ENCODE assay signal across 8 mouse cellular contexts in genomic region chr6:21949226-21949731, GRCm38 (mm10). TPM values are rescaled to one million over a fixed set of nuclear protein-coding genes. Genes with fewer than 3 reads are reported as not detected.
DNase-seq lines count a peak whose midpoint lies in the region; ATAC-seq and TF ChIP-seq lines count a peak whose summit lies in the region.

TSS of gene Ing3 (plus strand) at chr6:21949571.

- peak within 1 kb of the TSS; percentile 85 for H3K27ac ChIP-seq in CH12.LX (ENCODE audit: insufficient read depth, low read depth)
- peak within 1 kb of the TSS; percentile 96 for H3K27ac ChIP-seq in forebrain, embryonic 11.5 days (ENCODE audit: low read depth, low read length)
- H3K27ac ChIP-seq in heart, embryonic 16.5 days (ENCODE audit: low read length), result peak within 1 kb of the TSS; percentile 98
- H3K27ac ChIP-seq in liver, embryonic 15.5 days (replicated peaks), result peak within 1 kb of the TSS; percentile 99
- peak within 1 kb of the TSS; percentile 86 for H3K27ac ChIP-seq in neural tube, embryonic 12.5 days

- dilution Hi-C loops in CH12.LX (cut with MboI; ENCODE audit: extremely low pct_ligation_motif_present, extremely low pct_unique_long_range_greater_than_20kb, low sequenced_read_pairs), result no loop called here

- peaks cover 8 to 18% of the 10 kb centered on the region in 2 experiments for H3K36me3 ChIP-seq in CH12.LX (replicated peaks in 1 of 2; ENCODE audit: control insufficient read depth in 1 of 2, insufficient read depth in 1 of 2, low read length in 1 of 2)
- no peaks in the 10 kb centered on the region for H3K36me3 ChIP-seq in forebrain, embryonic 11.5 days (ENCODE audit: control insufficient read depth, insufficient read depth, low read length)
- H3K36me3 ChIP-seq in heart, embryonic 16.5 days (ENCODE audit: control insufficient read depth, insufficient read depth), result peaks cover 11% of the 10 kb centered on the region; the same call in 1 of the 2 replicates
- H3K36me3 ChIP-seq in liver, embryonic 15.5 days (replicated peaks), result peaks cover 14% of the 10 kb centered on the region
- peaks cover 6% of the 10 kb centered on the region; the same call in 1 of the 2 replicates for H3K36me3 ChIP-seq in neural tube, embryonic 12.5 days

- TF ChIP-seq RAD21 in CH12.LX (IDR thresholded peaks at IDR 0.05; ENCODE audit: low read depth, low read length), result no peak

- no peaks in the 10 kb centered on the region for H3K9me3 ChIP-seq in CH12.LX (replicated peaks; ENCODE audit: low read length)
- no peaks in the 10 kb centered on the region for H3K9me3 ChIP-seq in forebrain, embryonic 11.5 days (ENCODE audit: control insufficient read depth, low read length)
- no peaks in the 10 kb centered on the region for H3K9me3 ChIP-seq in heart, embryonic 16.5 days (replicated peaks; ENCODE audit: control insufficient read depth, low read length)
- no peaks in the 10 kb centered on the region for H3K9me3 ChIP-seq in liver, embryonic 15.5 days (replicated peaks)
- no peaks in the 10 kb centered on the region for H3K9me3 ChIP-seq in neural tube, embryonic 12.5 days

- H3K27me3 ChIP-seq in CH12.LX (replicated peaks), result no peaks in the 10 kb centered on the region
- H3K27me3 ChIP-seq in forebrain, embryonic 11.5 days (ENCODE audit: control insufficient read depth, insufficient read depth, low read length), result no peaks in the 10 kb centered on the region
- no peaks in the 10 kb centered on the region for H3K27me3 ChIP-seq in heart, embryonic 16.5 days (ENCODE audit: control insufficient read depth, insufficient read depth, low read length)
- H3K27me3 ChIP-seq in liver, embryonic 15.5 days, result no peaks in the 10 kb centered on the region
- no peaks in the 10 kb centered on the region for H3K27me3 ChIP-seq in neural tube, embryonic 12.5 days (replicated peaks)

- peak; percentile 67 for TF ChIP-seq POLR2A in CH12.LX (IDR thresholded peaks at IDR 0.05; ENCODE audit: low read depth, low read length)

- peak within 1 kb of the TSS; percentile 79 to 95 (median 79) for H3K4me3 ChIP-seq in CH12.LX (replicated peaks in 1 of 3; ENCODE audit: low read depth in 2 of 3, low read length in 2 of 3, poor library complexity in 1 of 3)
- peak within 1 kb of the TSS; percentile 72 for H3K4me3 ChIP-seq in forebrain, embryonic 11.5 days (ENCODE audit: low read depth, low read length)
- H3K4me3 ChIP-seq in heart, embryonic 16.5 days (ENCODE audit: low read length), result peak within 1 kb of the TSS; percentile 84
- peak within 1 kb of the TSS; percentile 74 for H3K4me3 ChIP-seq in liver, embryonic 15.5 days (replicated peaks)
- H3K4me3 ChIP-seq in neural tube, embryonic 12.5 days, result peak within 1 kb of the TSS; percentile 63

- peak within 1 kb of the TSS; percentile 99 for H3K4me2 ChIP-seq in CH12.LX (ENCODE audit: insufficient read depth, low read depth, poor library complexity, severe bottlenecking)
- H3K4me2 ChIP-seq in forebrain, embryonic 11.5 days (ENCODE audit: low read depth, low read length, severe bottlenecking), result peak within 1 kb of the TSS; percentile 73
- H3K4me2 ChIP-seq in heart, embryonic 16.5 days (ENCODE audit: low read depth, low read length), result peak within 1 kb of the TSS; percentile 85
- peak within 1 kb of the TSS; percentile 93 for H3K4me2 ChIP-seq in liver, embryonic 15.5 days
- H3K4me2 ChIP-seq in neural tube, embryonic 12.5 days (replicated peaks), result peak within 1 kb of the TSS; percentile 64

- TF ChIP-seq EP300 in CH12.LX (IDR thresholded peaks at IDR 0.05; ENCODE audit: low read length), result no peak

- peak; percentile 98 for DNase-seq in CH12.LX (ENCODE audit: extremely low read depth)
- peak; percentile 95 for DNase-seq in c-Kit-positive CD71-positive TER-119-negative erythroid progenitor cells, embryonic 14.5 days (ENCODE audit: low read depth)
- DNase-seq in forebrain, embryonic 11.5 days (ENCODE audit: low spot score), result peak; percentile 98
- peak; percentile 98 to 100 for DNase-seq in kidney, postnatal 36 days
- DNase-seq in telencephalon, adult 2 months (ENCODE audit: low read depth, low spot score), result peak; percentile 99

- H3K4me1 ChIP-seq in CH12.LX (ENCODE audit: control insufficient read depth in 1 of 2, insufficient read depth in 2 of 2), result peaks cover 0 to 19% of the 10 kb centered on the region in 2 experiments; a peak in 2 of 4 replicates
- H3K4me1 ChIP-seq in forebrain, embryonic 11.5 days (replicated peaks; ENCODE audit: control insufficient read depth, insufficient read depth, low read length), result peaks cover 6% of the 10 kb centered on the region; the same call in 1 of the 2 replicates
- peaks cover 7% of the 10 kb centered on the region for H3K4me1 ChIP-seq in heart, embryonic 16.5 days (ENCODE audit: control insufficient read depth, insufficient read depth, low read length)
- H3K4me1 ChIP-seq in liver, embryonic 15.5 days (replicated peaks), result peaks cover 15% of the 10 kb centered on the region
- H3K4me1 ChIP-seq in neural tube, embryonic 12.5 days, result peaks cover 7% of the 10 kb centered on the region

- H3K79me2 ChIP-seq in CH12.LX (replicated peaks; ENCODE audit: control insufficient read depth, extremely low read depth, insufficient read depth, poor library complexity, severe bottlenecking), result peaks cover 13% of the 10 kb centered on the region

- H3K9ac ChIP-seq in CH12.LX (ENCODE audit: insufficient read depth, low read depth), result peak within 1 kb of the TSS; percentile 82
- H3K9ac ChIP-seq in forebrain, embryonic 11.5 days (ENCODE audit: low read length), result peak within 1 kb of the TSS; percentile 91
- peak within 1 kb of the TSS; percentile 84 for H3K9ac ChIP-seq in heart, embryonic 16.5 days (ENCODE audit: low read length)
- H3K9ac ChIP-seq in liver, embryonic 15.5 days, result peak within 1 kb of the TSS; percentile 85
- peak within 1 kb of the TSS; percentile 69 for H3K9ac ChIP-seq in neural tube, embryonic 12.5 days

- in situ Hi-C loops in CH12.LX (cut with MboI; ENCODE audit: low pct_ligation_motif_present, low pct_unique_long_range_greater_than_20kb, low sequenced_read_pairs), result no loop called here

- ATAC-seq in forebrain, embryonic 11.5 days (replicated peaks; ENCODE audit: low FRiP score), result peak; percentile 98
- peak; percentile 97 for ATAC-seq in heart, embryonic 16.5 days (replicated peaks; ENCODE audit: extremely low read depth, insufficient read depth, low FRiP score)
- ATAC-seq in liver, embryonic 15.5 days (ENCODE audit: insufficient read depth), result peak; percentile 94
- ATAC-seq in neural tube, embryonic 12.5 days (ENCODE audit: low FRiP score, low read depth), result peak; percentile 99

- no peak for TF ChIP-seq CTCF in CH12.LX (conservative IDR thresholded peaks at IDR 0.05 in 1 of 2, IDR thresholded peaks at IDR 0.05 in 1 of 2; ENCODE audit: low read depth in 2 of 2, low read length in 2 of 2)

- under 1% methylated on average over 35 of the region's 35 CpGs for WGBS in forebrain, embryonic 11.5 days
- under 1% methylated on average over 35 of the region's 35 CpGs for WGBS in heart, embryonic 16.5 days
- under 1% methylated on average over 35 of the region's 35 CpGs for WGBS in liver, embryonic 15.5 days (ENCODE audit: insufficient replicate concordance)
- WGBS in neural tube, embryonic 12.5 days, result under 1% methylated on average over 35 of the region's 35 CpGs

TF ChIP-seq in CH12.LX, 34 proteins besides CTCF, POLR2A, EP300 and RAD21 (continues in another document):
- no peak; the same call in 1 of the 2 replicates for TF ChIP-seq MAZ (IDR thresholded peaks at IDR 0.05; ENCODE audit: low read depth, low read length)
- TF ChIP-seq POLR2AphosphoS2 (IDR thresholded peaks at IDR 0.05; ENCODE audit: low read depth, low read length), result no peak; the same call in 1 of the 2 replicates
- TF ChIP-seq TBP (conservative IDR thresholded peaks at IDR 0.05; ENCODE audit: low read depth, low read length), result 0 out of 2 replicates have a peak, but pooled peaks have one; percentile 44
- no peak for TF ChIP-seq UBTF (IDR thresholded peaks at IDR 0.05; ENCODE audit: low read depth, low read length)
- no peak for TF ChIP-seq USF2 (conservative IDR thresholded peaks at IDR 0.05; ENCODE audit: low read depth, low read length)
- TF ChIP-seq ETS1 (conservative IDR thresholded peaks at IDR 0.05; ENCODE audit: low read depth, low read length), result no peak; the same call in 1 of the 2 replicates
- no peak for TF ChIP-seq RCOR1 (conservative IDR thresholded peaks at IDR 0.05; ENCODE audit: low read depth, low read length)
- peak; percentile 33 for TF ChIP-seq JUN (IDR thresholded peaks at IDR 0.05; ENCODE audit: insufficient read depth, low read depth, low read length)
- TF ChIP-seq ZNF384 (IDR thresholded peaks at IDR 0.05; ENCODE audit: low read depth, low read length), result peak; percentile 99
- 0 out of 2 replicates have a peak, but pooled peaks have one; percentile 11 for TF ChIP-seq ZMIZ1 (IDR thresholded peaks at IDR 0.05; ENCODE audit: low read depth, low read length)
- no peak; the same call in 1 of the 2 replicates for TF ChIP-seq IRF4 (IDR thresholded peaks at IDR 0.05; ENCODE audit: low read depth, low read length)
- 0 out of 2 replicates have a peak, but pooled peaks have one; percentile 25 for TF ChIP-seq JUND (conservative IDR thresholded peaks at IDR 0.05; ENCODE audit: low read depth, low read length)
- peak; percentile 81 for TF ChIP-seq NRF1 (IDR thresholded peaks at IDR 0.05; ENCODE audit: low read depth, low read length)
- TF ChIP-seq HCFC1 (IDR thresholded peaks at IDR 0.05; ENCODE audit: low read depth, low read length), result peak; percentile 97
- no peak for TF ChIP-seq MXI1 (IDR thresholded peaks at IDR 0.05; ENCODE audit: low read depth, low read length)
- no peak for TF ChIP-seq CHD1 (IDR thresholded peaks at IDR 0.05; ENCODE audit: low read depth, low read length)
- TF ChIP-seq ZC3H11A (IDR thresholded peaks at IDR 0.05; ENCODE audit: low read depth, low read length), result no peak
- no peak; the same call in 1 of the 2 replicates for TF ChIP-seq ZKSCAN1 (IDR thresholded peaks at IDR 0.05; ENCODE audit: borderline replicate concordance, low read depth, low read length)
- TF ChIP-seq MEF2A (IDR thresholded peaks at IDR 0.05; ENCODE audit: borderline replicate concordance, low read depth, low read length), result 0 out of 2 replicates have a peak, but pooled peaks have one; percentile 18
- TF ChIP-seq PAX5 (IDR thresholded peaks at IDR 0.05; ENCODE audit: low read length), result no peak
- peak; percentile 74 for TF ChIP-seq ELF1 (IDR thresholded peaks at IDR 0.05; ENCODE audit: low read depth, low read length)

RNA-seq across cellular contexts. Expression of gene Ing3, which starts in this region (rescaled TPM):
- 14.5 and 20.2 TPM in 2 replicates for total RNA-seq in CH12.LX (2012; rRNA removed)
- 34.3 and 45.6 TPM in 2 replicates for total RNA-seq in CH12.LX (2014; rRNA removed)
- polyA plus RNA-seq in CH12.LX (2012; ENCODE audit: insufficient read length, low read depth), result 21.9 and 27.4 TPM in 2 replicates
- polyA plus RNA-seq in forebrain, embryonic 11.5 days (2014; fragmentation: Nextera tagmentation; extraction: Ambion mirVana), result 44.5 and 46.7 TPM in 2 replicates
- 35.2 and 39.7 TPM in 2 replicates for polyA plus RNA-seq in heart, embryonic 16.5 days (2015; fragmentation: Nextera tagmentation; extraction: Ambion mirVana)
- 15.2 and 16.7 TPM in 2 replicates for polyA plus RNA-seq in liver, embryonic 15.5 days (2015; fragmentation: Nextera tagmentation; extraction: Ambion mirVana)
- polyA plus RNA-seq in neural tube, embryonic 12.5 days (2016; fragmentation: Nextera tagmentation; extraction: Ambion mirVana), result 47.2 and 47.5 TPM in 2 replicates

Comparison
In these comparisons a context has a peak if more than half of its experiments do, and no peak if none do; other contexts are left out.
1. Peak in every context shown above with its lines: DNase-seq, ATAC-seq, H3K4me3 ChIP-seq and H3K27ac ChIP-seq.